Mouse (Mus musculus): ENCODE results near the gene Ttc38. TPM values are rescaled to one million over a fixed set of nuclear protein-coding genes. Genes with fewer than 3 reads are reported as not detected.

The Ttc38 gene
- polyA plus RNA-seq, 1 experiment from 2014 or later, result 3.6 TPM

DNA sequence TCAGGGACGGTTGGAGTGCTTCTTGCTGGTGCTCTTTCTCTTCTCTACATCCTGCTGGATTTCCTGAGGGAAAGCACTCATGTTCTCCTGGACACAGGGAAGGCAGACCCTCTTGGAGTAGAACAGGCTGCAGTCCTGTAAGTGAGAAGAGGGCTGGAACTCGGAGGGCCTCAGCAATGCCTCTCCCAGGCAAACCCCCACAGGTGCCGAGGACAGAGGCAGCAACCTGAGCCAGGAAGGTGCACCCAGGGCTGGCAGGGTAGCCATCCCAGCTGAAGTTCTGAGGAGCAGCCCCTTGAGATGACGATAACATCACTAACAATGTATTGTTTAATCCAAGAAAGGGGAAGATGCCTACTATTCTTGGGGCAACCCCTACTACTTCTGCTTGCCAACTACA is 24.7 kb upstream of the Ttc38 start:
- Histone ChIP-seq H3K4me3 (no peak overlapping the region), H3K27me3 (no peaks in the 10 kb centered on the region), H3K36me3 (no peaks in the 10 kb centered on the region), H3K9me3 (no peaks in the 10 kb centered on the region), H3K4me1 (peaks cover 21% of the 10 kb centered on the region), H3K4me2 (replicated peaks) (no peak overlapping the region), H3K9ac (replicated peaks) (no peak overlapping the region), H3K27ac (replicated peaks) (no peak overlapping the region)
- ATAC-seq (replicated peaks), result no peak
- 86% methylated on average over 4 of the region's 4 CpGs for WGBS

DNA sequence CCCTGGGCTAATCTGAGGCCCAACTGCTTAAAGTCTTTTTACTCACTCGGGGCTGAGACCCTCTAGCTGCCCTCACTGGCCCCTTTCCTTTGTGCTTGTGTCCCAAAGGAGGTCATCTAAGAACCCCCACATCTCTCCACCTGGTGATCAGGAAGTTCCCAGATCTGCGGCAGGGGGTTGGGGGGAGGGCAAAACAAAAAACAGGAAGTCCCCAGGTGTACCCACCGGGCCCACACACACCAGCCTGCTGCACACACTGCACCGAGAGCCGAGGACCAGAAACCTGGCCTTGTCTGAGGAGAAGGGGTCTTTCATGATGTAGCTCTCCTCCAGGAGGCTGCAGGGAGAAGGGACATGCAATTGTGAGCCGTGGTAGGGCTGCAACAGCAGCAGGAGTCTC is 24.1 kb upstream of the Ttc38 start:
- Histone ChIP-seq H3K4me3 (no peak overlapping the region), H3K27me3 (no peaks in the 10 kb centered on the region), H3K4me2 (replicated peaks) (no peak overlapping the region), H3K9me3 (no peaks in the 10 kb centered on the region), H3K9ac (replicated peaks) (no peak overlapping the region), H3K36me3 (no peaks in the 10 kb centered on the region), H3K4me1 (peaks cover 18% of the 10 kb centered on the region), H3K27ac (replicated peaks) (no peak overlapping the region)
- no peak for ATAC-seq (replicated peaks)
- 77% methylated on average over 6 of the region's 6 CpGs for WGBS

DNA sequence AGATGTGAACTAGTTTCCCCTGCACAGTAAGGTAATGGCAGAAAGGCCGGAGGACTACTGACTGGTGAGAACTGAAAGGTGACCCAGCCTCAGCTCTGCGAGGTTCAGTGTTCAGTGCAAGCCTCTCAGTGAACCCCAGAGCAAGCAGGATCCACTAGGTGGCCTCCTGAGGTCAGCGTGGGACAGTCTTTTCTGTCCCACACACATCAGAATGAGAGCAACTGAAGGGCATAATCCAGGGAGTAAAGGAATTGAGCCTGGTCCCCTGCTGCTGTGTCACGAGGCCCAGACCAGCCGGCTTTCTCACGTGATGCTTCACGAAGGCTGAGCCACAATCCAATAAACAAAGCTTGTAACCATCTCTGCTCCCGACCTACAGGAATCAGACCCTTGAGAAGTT is 23.7 kb upstream of the Ttc38 start:
- Histone ChIP-seq H3K9me3 (no peaks in the 10 kb centered on the region), H3K36me3 (no peaks in the 10 kb centered on the region), H3K27ac (replicated peaks) (no peak overlapping the region), H3K4me2 (replicated peaks) (no peak overlapping the region), H3K4me1 (peaks cover 18% of the 10 kb centered on the region), H3K4me3 (no peak overlapping the region), H3K27me3 (no peaks in the 10 kb centered on the region), H3K9ac (replicated peaks) (no peak overlapping the region)
- WGBS, result 47% methylated on average over 8 of the region's 8 CpGs
- ATAC-seq (replicated peaks), result no peak

DNA sequence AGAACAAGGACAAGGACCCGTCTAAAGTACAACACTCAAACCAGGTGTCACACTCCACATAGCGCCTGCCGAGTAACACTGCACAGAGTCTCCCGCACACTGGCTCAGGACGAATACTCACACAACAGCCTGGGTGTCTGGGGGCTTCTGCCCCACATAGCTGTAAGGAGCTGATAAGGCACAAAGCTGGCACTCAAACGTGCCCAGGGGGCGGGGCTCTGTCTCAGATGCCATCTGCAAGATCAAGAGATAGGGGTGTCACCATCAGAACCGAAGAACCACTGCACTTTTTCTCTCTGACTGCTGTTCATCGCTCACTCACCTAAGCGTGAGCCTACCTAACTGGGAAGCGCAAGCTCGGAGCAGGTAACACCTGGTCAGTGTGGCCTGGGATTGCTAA is 23.0 kb upstream of the Ttc38 start:
- Histone ChIP-seq H3K4me2 (replicated peaks) (no peak overlapping the region), H3K36me3 (no peaks in the 10 kb centered on the region), H3K4me3 (no peak overlapping the region), H3K27ac (replicated peaks) (no peak overlapping the region), H3K9ac (replicated peaks) (no peak overlapping the region), H3K27me3 (no peaks in the 10 kb centered on the region), H3K4me1 (peaks cover 18% of the 10 kb centered on the region), H3K9me3 (no peaks in the 10 kb centered on the region)
- ATAC-seq (replicated peaks), result no peak
- 87% methylated on average over 12 of the region's 12 CpGs for WGBS

DNA sequence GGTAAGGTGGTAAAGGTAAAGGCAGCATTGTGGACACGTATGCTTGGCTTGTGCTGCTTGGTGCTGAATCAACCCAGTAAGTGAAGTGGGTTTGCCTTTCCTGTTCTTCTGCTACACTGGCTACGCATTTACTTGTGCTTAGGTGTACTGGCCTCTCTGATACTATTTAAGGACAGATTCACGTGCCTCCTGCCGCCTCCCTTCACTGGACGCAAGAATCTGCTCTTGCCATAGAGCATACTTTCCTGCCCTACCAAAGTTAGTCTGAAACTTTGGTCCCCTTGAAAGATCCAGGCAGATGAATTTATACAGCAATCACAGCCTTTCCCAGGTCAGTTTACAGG is 21.7 kb upstream of the Ttc38 start:
- H3K4me1 ChIP-seq, result peaks cover 18% of the 10 kb centered on the region
- H3K27ac ChIP-seq (replicated peaks), result peak overlapping the region; percentile 95; the same call in 1 of the 2 replicates
- no peaks in the 10 kb centered on the region for H3K9me3 ChIP-seq
- no peaks in the 10 kb centered on the region for H3K36me3 ChIP-seq
- WGBS, result 87% methylated on average over 5 of the region's 5 CpGs
- no peaks in the 10 kb centered on the region for H3K27me3 ChIP-seq
- ATAC-seq (replicated peaks), result no peak
- H3K4me2 ChIP-seq (replicated peaks), result peak overlapping the region; percentile 70
- peak overlapping the region; percentile 74 for H3K4me3 ChIP-seq
- no peak overlapping the region; the same call in 1 of the 2 replicates for H3K9ac ChIP-seq (replicated peaks)

DNA sequence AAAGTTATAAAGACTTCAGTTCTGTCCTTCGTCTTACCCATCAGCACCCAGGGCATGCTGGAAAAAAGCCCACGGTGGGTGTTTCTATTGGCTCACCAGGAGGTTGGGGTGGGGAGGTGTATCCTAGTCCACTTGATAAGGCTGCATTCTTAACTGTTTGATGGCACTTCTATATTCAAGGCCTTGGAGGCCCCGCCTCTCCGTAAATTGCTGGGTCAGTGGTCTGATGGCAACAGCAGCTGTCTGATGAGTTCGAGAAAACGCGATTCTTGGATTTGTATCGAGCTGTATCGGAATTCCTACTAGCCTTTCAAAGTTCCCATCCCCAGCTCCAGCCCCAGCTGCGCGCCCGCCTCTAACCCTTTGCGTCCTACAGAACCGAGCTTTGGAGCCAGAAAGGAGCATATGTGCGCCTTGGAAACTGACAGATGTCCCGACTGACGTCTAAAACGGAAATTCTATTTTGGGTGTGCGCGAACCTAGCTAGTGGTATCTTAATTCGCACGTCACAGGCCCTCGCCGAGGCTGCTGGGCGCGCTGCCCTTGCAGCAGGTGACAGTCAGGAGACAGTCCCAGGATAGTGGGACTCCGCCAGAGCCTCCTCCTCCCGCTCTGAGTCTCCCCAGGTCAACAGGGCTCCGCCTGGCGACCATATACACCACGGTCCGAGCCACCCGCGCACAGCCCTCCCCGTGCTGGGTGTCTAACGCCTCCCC is 21.1 kb upstream of the Ttc38 start:
- H3K4me1 ChIP-seq, result peaks cover 18% of the 10 kb centered on the region
- ATAC-seq (replicated peaks), result peak; percentile 90
- no peaks in the 10 kb centered on the region for H3K27me3 ChIP-seq
- H3K27ac ChIP-seq (replicated peaks), result peak overlapping the region; percentile 95
- H3K4me3 ChIP-seq, result peak overlapping the region; percentile 74
- peak overlapping the region; percentile 77 for H3K9ac ChIP-seq (replicated peaks)
- peak overlapping the region; percentile 70 for H3K4me2 ChIP-seq (replicated peaks)
- 3% methylated on average over 36 of the region's 36 CpGs for WGBS
- no peaks in the 10 kb centered on the region for H3K36me3 ChIP-seq
- H3K9me3 ChIP-seq, result no peaks in the 10 kb centered on the region

DNA sequence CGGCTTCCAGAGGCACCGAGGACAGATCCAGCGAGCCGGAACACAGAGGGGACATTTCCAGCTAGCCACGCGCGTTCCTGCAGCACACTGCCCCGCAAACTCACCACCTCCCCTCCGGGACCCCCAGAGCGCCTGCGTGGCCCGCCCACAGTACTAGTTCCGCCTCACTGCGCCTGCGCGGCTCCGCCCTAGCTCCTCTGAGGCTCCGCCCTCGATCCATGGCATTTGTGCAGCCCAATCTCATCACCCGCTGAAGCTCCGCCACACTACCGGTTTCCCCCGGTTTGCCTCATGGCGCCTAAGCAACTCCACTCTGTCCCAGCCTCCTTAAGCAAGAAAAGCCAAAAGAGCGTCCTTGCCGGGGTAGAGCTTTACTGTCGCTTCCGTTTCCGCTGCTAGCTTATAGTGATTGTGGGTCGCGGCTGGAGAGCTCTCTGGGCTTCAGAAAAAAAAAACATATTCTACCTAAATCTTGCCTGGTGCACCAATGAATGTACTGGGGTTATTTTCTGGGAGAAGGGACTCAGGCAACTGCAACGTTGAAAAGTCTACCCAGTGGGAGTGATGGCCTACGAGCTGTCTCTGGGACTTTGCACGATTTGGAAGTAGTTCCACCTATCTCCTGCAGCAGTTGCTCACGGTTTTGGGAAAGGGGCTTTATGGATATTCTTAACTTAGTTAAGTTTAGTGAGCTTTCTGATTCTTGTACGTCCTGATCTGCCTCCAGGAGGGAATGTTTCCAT is 20.4 kb upstream of the Ttc38 start, which contains the start of gene Cdpf1:
Gene Cdpf1 (minus strand): TSS at position 163 of the 743 bp plus-strand sequence.
- ATAC-seq (replicated peaks), result peak; percentile 96
- H3K27ac ChIP-seq (replicated peaks), result peak within 1 kb of the TSS; percentile 95
- no peaks in the 10 kb centered on the region for H3K9me3 ChIP-seq
- peak within 1 kb of the TSS; percentile 70 for H3K4me2 ChIP-seq (replicated peaks)
- no peaks in the 10 kb centered on the region for H3K27me3 ChIP-seq
- peak within 1 kb of the TSS; percentile 77 for H3K9ac ChIP-seq (replicated peaks)
- peak within 1 kb of the TSS; percentile 74 for H3K4me3 ChIP-seq
- 3% methylated on average over 36 of the region's 36 CpGs for WGBS
- peaks cover 18% of the 10 kb centered on the region for H3K4me1 ChIP-seq
- H3K36me3 ChIP-seq, result no peaks in the 10 kb centered on the region

DNA sequence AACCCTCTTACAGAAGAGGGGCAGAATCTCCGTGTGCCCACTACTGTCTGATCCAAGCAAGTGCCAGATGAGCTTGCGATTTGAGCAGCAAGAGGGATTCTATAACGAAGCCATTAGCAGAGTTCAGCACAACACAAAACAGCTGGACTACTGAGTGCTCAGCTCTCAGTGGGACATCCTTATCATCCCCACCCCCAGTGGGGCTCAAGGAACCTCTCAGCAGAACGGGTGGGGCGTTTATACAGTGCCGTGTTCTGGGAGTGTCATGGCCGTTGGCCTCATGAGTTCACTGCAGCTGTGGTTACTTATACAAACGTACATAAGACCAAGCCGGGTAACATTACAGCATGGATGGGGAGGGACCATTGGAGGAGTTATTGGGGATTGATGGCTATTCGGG is 18.7 kb upstream of the Ttc38 start:
- ATAC-seq (replicated peaks), result no peak
- 63% methylated on average over 10 of the region's 10 CpGs for WGBS
- H3K4me2 ChIP-seq (replicated peaks), result no peak overlapping the region
- H3K9ac ChIP-seq (replicated peaks), result no peak overlapping the region
- no peaks in the 10 kb centered on the region for H3K36me3 ChIP-seq
- H3K4me3 ChIP-seq, result no peak overlapping the region
- no peaks in the 10 kb centered on the region for H3K27me3 ChIP-seq
- H3K4me1 ChIP-seq, result peaks cover 18% of the 10 kb centered on the region
- no peaks in the 10 kb centered on the region for H3K9me3 ChIP-seq
- H3K27ac ChIP-seq (replicated peaks), result no peak overlapping the region

DNA sequence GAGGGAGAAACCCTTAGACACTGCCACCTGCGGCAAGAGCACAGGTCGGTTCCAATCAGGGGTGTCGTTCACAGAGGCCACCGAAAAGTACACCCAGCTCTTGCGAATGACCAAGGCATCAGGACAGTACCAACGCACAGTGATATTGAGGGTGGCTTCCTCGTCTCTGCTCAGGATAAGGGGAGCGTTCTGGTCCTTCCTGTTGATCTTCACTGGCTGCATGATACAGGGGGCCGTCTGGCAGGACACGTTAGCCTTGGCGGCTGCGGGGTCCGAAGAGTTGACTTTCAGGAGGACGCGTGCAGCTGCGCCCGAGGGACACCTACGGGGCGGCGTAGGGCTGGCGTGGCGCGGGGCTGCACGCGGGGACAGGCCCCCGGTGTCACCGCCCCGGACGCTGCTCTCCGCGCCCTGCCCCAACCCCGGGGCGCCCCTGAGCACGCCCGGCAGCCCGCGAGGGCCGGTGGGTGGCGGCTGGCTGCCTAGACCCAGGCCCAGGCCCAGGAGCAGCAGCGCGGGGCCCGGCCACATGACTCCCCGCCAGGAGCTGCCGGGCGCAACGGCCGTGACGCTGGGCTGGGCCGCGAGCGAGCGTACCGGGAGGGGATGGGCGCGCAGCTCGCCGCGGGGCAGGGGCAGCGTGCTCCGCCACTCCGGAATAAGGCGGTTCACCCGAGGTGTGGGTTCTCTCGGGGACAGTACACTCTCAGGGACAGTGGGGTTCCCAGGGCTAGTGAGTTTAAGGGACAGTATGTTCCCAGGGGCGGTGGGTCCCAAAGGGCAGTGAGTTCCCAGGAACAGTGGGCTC is 10.7 kb upstream of the Ttc38 start, which contains the start of gene Pkdrej:
Gene Pkdrej (minus strand): TSS at position 532 of the 808 bp plus-strand sequence.
- 2% methylated on average over 63 of the region's 65 CpGs for WGBS
- Histone ChIP-seq H3K4me3 (peak within 1 kb of the TSS; percentile 45), H3K27ac (replicated peaks) (no peak within 1 kb of the TSS), H3K9ac (replicated peaks) (peak within 1 kb of the TSS; percentile 49), H3K27me3 (peaks cover 7% of the 10 kb centered on the region; the same call in 1 of the 2 replicates), H3K36me3 (no peaks in the 10 kb centered on the region), H3K9me3 (no peaks in the 10 kb centered on the region), H3K4me1 (peaks cover 8% of the 10 kb centered on the region; the same call in 1 of the 2 replicates), H3K4me2 (replicated peaks) (peak within 1 kb of the TSS; percentile 86)
- peak; percentile 48; the same call in 1 of the 2 replicates for ATAC-seq (replicated peaks)

DNA sequence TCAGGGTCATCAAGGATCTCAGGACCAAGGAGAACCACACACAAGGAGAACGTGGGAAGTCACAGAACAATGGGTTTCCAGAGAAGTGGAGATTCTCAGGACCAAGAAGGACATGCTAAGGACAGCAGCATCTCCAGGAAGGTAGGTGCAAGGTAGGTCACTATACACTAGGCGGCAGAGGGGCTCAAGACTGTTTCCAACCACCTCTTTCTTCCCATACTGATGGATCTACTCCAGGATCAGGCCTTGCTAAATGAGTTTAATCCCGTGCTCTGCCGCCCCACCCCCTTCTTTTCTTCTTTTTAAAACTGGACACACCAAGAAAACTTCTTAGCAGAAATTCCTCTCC is 10.1 kb upstream of the Ttc38 start:
- H3K9ac ChIP-seq (replicated peaks), result no peak overlapping the region; the same call in 1 of the 2 replicates
- peaks cover 7% of the 10 kb centered on the region; the same call in 1 of the 2 replicates for H3K27me3 ChIP-seq
- no peak for ATAC-seq (replicated peaks)
- 8% methylated on average over 4 of the region's 4 CpGs for WGBS
- peak overlapping the region; percentile 86 for H3K4me2 ChIP-seq (replicated peaks)
- H3K9me3 ChIP-seq, result no peaks in the 10 kb centered on the region
- no peak overlapping the region for H3K27ac ChIP-seq (replicated peaks)
- H3K36me3 ChIP-seq, result no peaks in the 10 kb centered on the region
- H3K4me3 ChIP-seq, result peak overlapping the region; percentile 45
- H3K4me1 ChIP-seq, result peaks cover 8% of the 10 kb centered on the region; the same call in 1 of the 2 replicates

DNA sequence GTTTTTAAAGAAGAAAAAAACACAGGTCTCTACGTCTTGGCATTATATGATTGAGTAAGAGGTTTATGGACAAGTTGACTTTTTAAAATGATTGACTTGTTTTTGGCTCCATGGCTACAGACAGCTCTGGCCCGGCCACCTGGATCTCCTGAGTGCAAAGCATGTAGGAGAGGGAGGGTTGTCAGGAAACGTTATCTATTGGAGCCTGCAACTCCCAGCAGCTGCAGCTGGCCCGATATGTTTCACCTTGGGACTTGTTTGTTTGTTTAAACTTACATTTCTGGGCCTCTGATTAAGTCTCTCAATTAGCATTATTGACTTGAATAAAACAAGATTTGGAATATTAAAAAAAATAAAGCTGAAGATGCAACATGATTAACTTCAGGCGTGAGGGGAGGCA is 5.4 kb upstream of the Ttc38 start:
- no peak overlapping the region for H3K4me3 ChIP-seq
- no peak overlapping the region for H3K9ac ChIP-seq (replicated peaks)

DNA sequence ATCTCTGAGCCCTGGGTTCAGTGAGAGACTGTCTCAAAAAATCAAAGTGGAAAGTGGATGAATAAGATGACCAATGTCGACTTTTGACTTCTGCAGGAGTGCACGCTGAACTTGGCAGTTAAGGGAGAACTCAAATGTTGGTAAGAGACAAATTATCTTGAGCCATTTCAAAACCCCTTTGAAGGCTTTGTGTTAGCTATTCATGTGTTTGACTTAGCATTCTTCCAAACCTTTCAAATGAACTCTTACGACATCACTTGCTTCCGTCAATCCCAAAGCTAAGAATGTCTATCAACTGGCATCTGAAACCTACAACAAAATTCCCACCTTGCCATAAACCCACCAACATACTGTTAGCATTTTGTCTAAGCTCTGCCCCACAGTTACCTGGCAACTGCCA is 4.0 kb upstream of the Ttc38 start:
- Histone ChIP-seq H3K4me1 (peaks cover 14% of the 10 kb centered on the region), H3K36me3 (no peaks in the 10 kb centered on the region), H3K27ac (replicated peaks) (no peak overlapping the region), H3K9me3 (no peaks in the 10 kb centered on the region), H3K4me3 (no peak overlapping the region), H3K9ac (replicated peaks) (no peak overlapping the region), H3K27me3 (no peaks in the 10 kb centered on the region), H3K4me2 (replicated peaks) (no peak overlapping the region)
- no peak for ATAC-seq (replicated peaks)
- 82% methylated on average over 4 of the region's 4 CpGs for WGBS

More for the DNA sequence above, 5.4 kb upstream of the Ttc38 start:
- H3K9me3 ChIP-seq, result no peaks in the 10 kb centered on the region
- WGBS, result 80% methylated on average over 5 of the region's 5 CpGs
- H3K27ac ChIP-seq (replicated peaks), result no peak overlapping the region
- H3K27me3 ChIP-seq, result no peaks in the 10 kb centered on the region
- peaks cover 5% of the 10 kb centered on the region for H3K4me1 ChIP-seq
- H3K4me2 ChIP-seq (replicated peaks), result no peak overlapping the region
- no peak for ATAC-seq (replicated peaks)
- no peaks in the 10 kb centered on the region for H3K36me3 ChIP-seq
